ENCODE assay signal across 11 mouse cellular contexts in genomic region chr5:93100906-93101305, GRCm38 (mm10). TPM values are rescaled to one million over a fixed set of nuclear protein-coding genes. Genes with fewer than 3 reads are reported as not detected.
DNase-seq lines count a peak whose midpoint lies in the region; ATAC-seq and TF ChIP-seq lines count a peak whose summit lies in the region.
"Had no signal": no experiment of that assay in that cellular context is flagged by ENCODE, and none has a peak within 500 bp of the region (broad histone marks: within the 10 kb centered on the region; RNA-seq: fewer than 3 reads in every experiment).

No protein-coding gene starts in this region.

- H3K36me3 ChIP-seq in heart, embryonic 11.5 days (ENCODE audit: control insufficient read depth, insufficient read depth, low read length) = no peaks in the 10 kb centered on the region
- no peaks in the 10 kb centered on the region for H3K36me3 ChIP-seq in kidney, embryonic 16.5 days (ENCODE audit: insufficient read depth, low read length)
- H3K36me3 ChIP-seq in C2C12 (ENCODE audit: control insufficient read depth, insufficient read depth) = peaks cover 43% of the 10 kb centered on the region

- TF ChIP-seq POLR2A in embryonic fibroblast, embryonic 13.5 days (IDR thresholded peaks at IDR 0.05; ENCODE audit: low read depth, low read length) = no peak

- H3ac ChIP-seq in C2C12 (ENCODE audit: control insufficient read depth, insufficient read length, low read depth) = no peak overlapping the region

- peaks cover 90% of the 10 kb centered on the region for H3K79me2 ChIP-seq in C2C12 (ENCODE audit: control insufficient read depth, insufficient read depth)

- no peak overlapping the region for H3K4me2 ChIP-seq in heart, embryonic 11.5 days
- H3K4me2 ChIP-seq in kidney, embryonic 16.5 days (replicated peaks; ENCODE audit: low read depth, low read length) = 0 out of 2 replicates have a peak overlapping the region, but pooled peaks have one; percentile 7

- peak; percentile 94 for DNase-seq in heart, adult 11 months
- no peak for DNase-seq in kidney, adult 8-10 months
- DNase-seq in testis, postnatal 10 days (ENCODE audit: low spot score) = no peak
- no peak for DNase-seq in cerebellum, adult 8-10 months
- DNase-seq: cerebellum, adult 2 months; midbrain, embryonic 14.5 days; thymus, postnatal 14 days had no signal

- H3K79me3 ChIP-seq in C2C12 (ENCODE audit: low read depth) = peaks cover 79% of the 10 kb centered on the region

- 77% methylated on average over 4 of the region's 4 CpGs for WGBS in heart, embryonic 11.5 days (ENCODE audit: insufficient replicate concordance)
- 88% methylated on average over 4 of the region's 4 CpGs for WGBS in kidney, embryonic 16.5 days

- TF ChIP-seq CTCF in C2C12 (IDR thresholded peaks at IDR 0.05; ENCODE audit: control insufficient read depth, insufficient read depth, insufficient read length) = no peak
- no peak for TF ChIP-seq CTCF in embryonic fibroblast, embryonic 13.5 days (IDR thresholded peaks at IDR 0.05; ENCODE audit: borderline replicate concordance, insufficient read depth, low read length)

- H3K9me3 ChIP-seq in heart, embryonic 11.5 days (replicated peaks; ENCODE audit: control insufficient read depth, low read length) = no peaks in the 10 kb centered on the region
- no peaks in the 10 kb centered on the region for H3K9me3 ChIP-seq in kidney, embryonic 16.5 days (ENCODE audit: low read length)

- ATAC-seq in heart, embryonic 11.5 days (replicated peaks; ENCODE audit: insufficient number of reproducible peaks, low FRiP score, low TSS enrichment) = no peak
- ATAC-seq in kidney, embryonic 16.5 days (ENCODE audit: low FRiP score, low TSS enrichment) = 0 out of 2 replicates have a peak, but pooled peaks have one; percentile 8

- no peaks in the 10 kb centered on the region for H3K27me3 ChIP-seq in heart, embryonic 11.5 days (ENCODE audit: control insufficient read depth, insufficient read depth, low read length)
- no peaks in the 10 kb centered on the region for H3K27me3 ChIP-seq in kidney, embryonic 16.5 days (ENCODE audit: insufficient read depth, low read length)
- H3K27me3 ChIP-seq in C2C12 (ENCODE audit: control insufficient read depth, insufficient read depth, insufficient read length) = no peaks in the 10 kb centered on the region

- no peak overlapping the region for H3K4me3 ChIP-seq in heart, embryonic 11.5 days (ENCODE audit: low read depth, low read length)
- no peak overlapping the region for H3K4me3 ChIP-seq in kidney, embryonic 16.5 days (ENCODE audit: low read length)
- no peak overlapping the region for H3K4me3 ChIP-seq in C2C12 (ENCODE audit: insufficient read depth, poor library complexity, severe bottlenecking)
- H3K4me3 ChIP-seq in embryonic fibroblast, embryonic 13.5 days (ENCODE audit: insufficient read depth, low read length) = no peak overlapping the region

- peaks cover 20% of the 10 kb centered on the region for H3K4me1 ChIP-seq in heart, embryonic 11.5 days (ENCODE audit: control insufficient read depth, insufficient read depth, low read length)
- peaks cover 80% of the 10 kb centered on the region for H3K4me1 ChIP-seq in kidney, embryonic 16.5 days (ENCODE audit: insufficient read depth, low read length)
- H3K4me1 ChIP-seq in embryonic fibroblast, embryonic 13.5 days (ENCODE audit: control insufficient read depth, insufficient read depth, low read length) = peaks cover 44% of the 10 kb centered on the region

- no peak overlapping the region for H3K27ac ChIP-seq in heart, embryonic 11.5 days (ENCODE audit: low read depth, low read length)
- H3K27ac ChIP-seq in kidney, embryonic 16.5 days (ENCODE audit: low read length) = peak overlapping the region; percentile 67
- H3K27ac ChIP-seq in embryonic fibroblast, embryonic 13.5 days (ENCODE audit: insufficient read depth, low read length) = peak overlapping the region; percentile 81

- H3K9ac ChIP-seq in heart, embryonic 11.5 days (ENCODE audit: low read depth, low read length) = no peak overlapping the region
- H3K9ac ChIP-seq in kidney, embryonic 16.5 days (replicated peaks; ENCODE audit: low read length) = no peak overlapping the region

TF ChIP-seq in C2C12, 6 proteins besides CTCF, POLR2A, EP300 and RAD21:
- TF ChIP-seq USF1 (IDR thresholded peaks at IDR 0.05; ENCODE audit: low read depth) = no peak
- no peak for TF ChIP-seq MYOD1 (IDR thresholded peaks at IDR 0.05; ENCODE audit: control insufficient read depth, insufficient read length, low read depth)
- TF ChIP-seq MYOG (IDR thresholded peaks at IDR 0.05; ENCODE audit: control insufficient read depth, extremely low read depth, insufficient read length) = no peak
- TF ChIP-seq CEBPB (IDR thresholded peaks at IDR 0.05; ENCODE audit: low read depth) = peak; percentile 73
- no peak for TF ChIP-seq MAX (IDR thresholded peaks at IDR 0.05)

RNA-seq across cellular contexts. Expression of gene Sept11, which starts 7.7 kb away (rescaled TPM):
- polyA plus RNA-seq in heart, embryonic 11.5 days (2014; fragmentation: Nextera tagmentation; extraction: Ambion mirVana) = 96.6 and 97.3 TPM in 2 replicates
- polyA plus RNA-seq in kidney, embryonic 16.5 days (2015; fragmentation: Nextera tagmentation; extraction: Ambion mirVana) = 216 and 232 TPM in 2 replicates
- polyA plus RNA-seq in C2C12 (2012; fragmentation: generic; extraction: Trizol) = 102 TPM
- polyA plus RNA-seq in embryonic fibroblast, embryonic 13.5 days (2011; ENCODE audit: insufficient read length, low read depth, missing spikeins) = 406 and 428 TPM in 2 replicates

RNA-seq across cellular contexts. Expression of gene Sowahb, which starts 56.1 kb away (rescaled TPM):
- polyA plus RNA-seq in heart, embryonic 11.5 days (2014; fragmentation: Nextera tagmentation; extraction: Ambion mirVana) = 0.13 and 0.15 TPM in 2 replicates
- polyA plus RNA-seq in kidney, embryonic 16.5 days (2015; fragmentation: Nextera tagmentation; extraction: Ambion mirVana) = 1.4 and 1.7 TPM in 2 replicates
- polyA plus RNA-seq in C2C12 (2012; fragmentation: generic; extraction: Trizol) = 0.01 TPM
- not detected in 2 replicates for polyA plus RNA-seq in embryonic fibroblast, embryonic 13.5 days (2011; ENCODE audit: insufficient read length, low read depth, missing spikeins)
- polyA plus RNA-seq: midbrain, embryonic 14.5 days had no signal
